8 mouse cellular contexts compared by ENCODE assay signal in genomic region chr1:82316746-82317126, GRCm38 (mm10). TPM values are rescaled to one million over a fixed set of nuclear protein-coding genes. Genes with fewer than 3 reads are reported as not detected.
DNase-seq lines count a peak whose midpoint lies in the region; ATAC-seq lines count a peak whose summit lies in the region.

No protein-coding gene starts in this region.

- no peak for DNase-seq in kidney, adult 11 months
- DNase-seq in T-cell, adult 2 months (ENCODE audit: low spot score) = peak; percentile 63
- peak; percentile 39 to 42 for DNase-seq in gastrocnemius, postnatal 4 days (ENCODE audit: low spot score in 2 of 2)
- DNase-seq in liver, embryonic 11.5 days (ENCODE audit: low spot score) = no peak
- no peak for DNase-seq in left cerebral cortex, postnatal 36 days (ENCODE audit: low spot score in 2 of 2)

- intact Hi-C loops in left cerebral cortex, postnatal 36 days (cut with DNase I) = loop anchor here (2.0 kb wide), 1 partner anchor 26 kb away; the partner anchor contains the start of gene Irs1

- peak overlapping the region; percentile 95 for H3K9ac ChIP-seq in kidney, embryonic 14.5 days (ENCODE audit: low read depth, low read length)
- H3K9ac ChIP-seq in liver, embryonic 11.5 days (ENCODE audit: low read depth, low read length) = peak overlapping the region; percentile 94
- H3K9ac ChIP-seq in neural tube, embryonic 13.5 days = peak overlapping the region; percentile 93

- H3K27ac ChIP-seq in kidney, embryonic 14.5 days (ENCODE audit: low read depth, low read length) = peak overlapping the region; percentile 92
- peak overlapping the region; percentile 93 for H3K27ac ChIP-seq in liver, embryonic 11.5 days (ENCODE audit: low read depth, low read length)
- H3K27ac ChIP-seq in neural tube, embryonic 13.5 days (replicated peaks) = peak overlapping the region; percentile 98

- no peaks in the 10 kb centered on the region for H3K9me3 ChIP-seq in kidney, embryonic 14.5 days (ENCODE audit: control insufficient read depth, low read length)
- H3K9me3 ChIP-seq in liver, embryonic 11.5 days (ENCODE audit: control insufficient read depth, low read length) = no peaks in the 10 kb centered on the region
- no peaks in the 10 kb centered on the region for H3K9me3 ChIP-seq in neural tube, embryonic 13.5 days

- H3K4me1 ChIP-seq in kidney, embryonic 14.5 days (ENCODE audit: control insufficient read depth, insufficient read depth, low read length) = no peaks in the 10 kb centered on the region
- H3K4me1 ChIP-seq in liver, embryonic 11.5 days (replicated peaks; ENCODE audit: control insufficient read depth, insufficient read depth, low read length) = no peaks in the 10 kb centered on the region
- H3K4me1 ChIP-seq in neural tube, embryonic 13.5 days (replicated peaks) = peaks cover 43% of the 10 kb centered on the region

- no peaks in the 10 kb centered on the region for H3K36me3 ChIP-seq in kidney, embryonic 14.5 days (ENCODE audit: control insufficient read depth, insufficient read depth, low read length)
- H3K36me3 ChIP-seq in liver, embryonic 11.5 days (ENCODE audit: control insufficient read depth, insufficient read depth, low read length) = no peaks in the 10 kb centered on the region
- no peaks in the 10 kb centered on the region for H3K36me3 ChIP-seq in neural tube, embryonic 13.5 days

- H3K4me2 ChIP-seq in kidney, embryonic 14.5 days (replicated peaks; ENCODE audit: low read depth, low read length) = peak overlapping the region; percentile 71
- peak overlapping the region; percentile 69 for H3K4me2 ChIP-seq in liver, embryonic 11.5 days
- peak overlapping the region; percentile 81 for H3K4me2 ChIP-seq in neural tube, embryonic 13.5 days

- no peaks in the 10 kb centered on the region for H3K27me3 ChIP-seq in kidney, embryonic 14.5 days (ENCODE audit: control insufficient read depth, insufficient read depth, low read length)
- no peaks in the 10 kb centered on the region for H3K27me3 ChIP-seq in liver, embryonic 11.5 days (replicated peaks; ENCODE audit: control insufficient read depth, insufficient read depth, low read length)
- no peaks in the 10 kb centered on the region; the same call in 1 of the 2 replicates for H3K27me3 ChIP-seq in neural tube, embryonic 13.5 days

- H3K4me3 ChIP-seq in kidney, embryonic 14.5 days (ENCODE audit: low read length) = peak overlapping the region; percentile 94
- H3K4me3 ChIP-seq in liver, embryonic 11.5 days (ENCODE audit: low read depth, low read length) = peak overlapping the region; percentile 90
- peak overlapping the region; percentile 90 for H3K4me3 ChIP-seq in neural tube, embryonic 13.5 days

- WGBS in kidney, embryonic 14.5 days = 0% methylated on average over 26 of the region's 26 CpGs
- under 1% methylated on average over 26 of the region's 26 CpGs for WGBS in liver, embryonic 11.5 days
- 0% methylated on average over 24 of the region's 26 CpGs for WGBS in neural tube, embryonic 13.5 days

- ATAC-seq in kidney, embryonic 14.5 days (ENCODE audit: low FRiP score, low TSS enrichment) = no peak; the same call in 1 of the 2 replicates
- ATAC-seq in CD4-positive, CD25-positive, alpha-beta regulatory T cell, adult 4 months = peak; percentile 45
- peak; percentile 76 for ATAC-seq in liver, embryonic 11.5 days (replicated peaks; ENCODE audit: low FRiP score)
- peak; percentile 52 for ATAC-seq in neural tube, embryonic 13.5 days (ENCODE audit: low read depth)

RNA-seq across cellular contexts. Expression of gene Rhbdd1, which starts 0.5 kb away (rescaled TPM):
- 6.7 and 7.0 TPM in 2 replicates for polyA plus RNA-seq in kidney, embryonic 14.5 days (2014; fragmentation: Nextera tagmentation; extraction: Ambion mirVana)
- polyA plus RNA-seq in CD4-positive, CD25-positive, alpha-beta regulatory T cell, adult 4 months (2017; shearing (Covaris generic)) = 10 to 100 TPM; 15.5 to 29.8 TPM
- total RNA-seq in gastrocnemius, postnatal 4 days (2021) = 10 to 100 TPM; 10.6 to 10.9 TPM
- 10.9 and 12.1 TPM in 2 replicates for polyA plus RNA-seq in liver, embryonic 11.5 days (2014; fragmentation: Nextera tagmentation; extraction: Ambion mirVana)
- polyA plus RNA-seq in neural tube, embryonic 13.5 days (2015; fragmentation: Nextera tagmentation; extraction: Ambion mirVana) = 4.1 and 5.4 TPM in 2 replicates
- total RNA-seq in left cerebral cortex, postnatal 36 days (2021) = 1 to 10 TPM; 6.6 to 7.7 TPM

RNA-seq across cellular contexts. Expression of gene Irs1, which starts 25.5 kb away (rescaled TPM):
- 1.9 and 3.8 TPM in 2 replicates for polyA plus RNA-seq in kidney, embryonic 14.5 days (2014; fragmentation: Nextera tagmentation; extraction: Ambion mirVana)
- polyA plus RNA-seq in CD4-positive, CD25-positive, alpha-beta regulatory T cell, adult 4 months (2017; shearing (Covaris generic)) = not detected
- 100 to 1,000 TPM in 1 of 2 experiments, 10 to 100 TPM in 1; 90.7 to 105 TPM for total RNA-seq in gastrocnemius, postnatal 4 days (2021)
- polyA plus RNA-seq in liver, embryonic 11.5 days (2014; fragmentation: Nextera tagmentation; extraction: Ambion mirVana) = 3.6 and 4.1 TPM in 2 replicates
- 7.1 and 8.2 TPM in 2 replicates for polyA plus RNA-seq in neural tube, embryonic 13.5 days (2015; fragmentation: Nextera tagmentation; extraction: Ambion mirVana)
- 10 to 100 TPM; 16.1 to 16.3 TPM for total RNA-seq in left cerebral cortex, postnatal 36 days (2021)

Comparison
In these comparisons a context has a peak if more than half of its experiments do, and no peak if none do; other contexts are left out.
1. DNase-seq: peak in T-cell, adult 2 months (single experiment) and gastrocnemius, postnatal 4 days (2 of 2); none in kidney, adult 11 months (single experiment), liver, embryonic 11.5 days (single experiment) and left cerebral cortex, postnatal 36 days (0 of 2).
2. Peak in every context shown above with its lines, with median percentiles within 50 percentile points of each other: H3K27ac ChIP-seq, H3K4me2 ChIP-seq, H3K4me3 ChIP-seq and H3K9ac ChIP-seq.